Mouse (Mus musculus) stomach, postnatal 0 days (tissue): ENCODE measurements around the gene Mobp.

ENCODE experiments used
- CTCF ChIP-seq: IDR thresholded peaks from 2 replicates; pipeline ENCODE4 v1.5.1; 2016; ENCODE audit warnings: antibody characterized with exemption, low read depth, mild to moderate bottlenecking, moderate library complexity
- EP300 ChIP-seq: optimal IDR thresholded peaks from 2 replicates; pipeline ENCODE3; 2016; ENCODE audit warnings: antibody characterized with exemption

DNA sequence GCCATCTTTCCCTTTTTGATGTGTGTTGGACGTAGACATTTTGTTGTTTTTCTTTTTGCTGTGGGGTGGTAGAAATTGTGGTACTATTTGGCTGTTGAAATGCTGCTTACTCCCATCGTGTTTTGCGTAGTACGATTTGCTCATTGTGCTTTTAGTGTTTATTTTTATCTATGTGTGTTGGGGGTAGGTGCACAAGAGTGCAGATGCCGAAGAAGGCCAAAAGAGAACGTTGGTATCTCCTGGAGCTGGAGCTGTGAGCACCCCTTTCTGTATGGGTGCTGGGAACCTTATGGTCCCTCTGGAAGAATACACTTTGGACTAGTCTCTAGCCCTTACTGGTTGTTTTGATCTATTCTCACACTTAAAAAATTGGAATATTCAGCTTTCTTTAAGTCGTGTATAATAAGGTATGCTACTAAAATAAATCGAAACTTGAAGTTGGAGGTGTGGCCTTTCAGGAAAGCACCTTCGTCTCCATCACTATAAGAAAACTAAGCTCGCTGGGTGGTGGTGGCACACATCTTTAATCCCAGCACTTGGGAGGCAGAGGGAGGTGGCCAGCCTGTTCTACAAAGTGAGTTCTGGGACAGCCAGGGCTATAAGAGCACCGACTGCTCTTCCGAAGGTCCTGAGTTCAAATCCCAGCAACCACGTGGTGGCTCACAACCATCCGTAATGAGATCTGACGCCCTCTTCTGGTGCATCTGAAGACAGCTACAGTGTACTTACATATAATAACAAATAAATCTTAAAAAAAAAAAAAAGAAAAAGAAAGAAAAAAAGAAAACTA lies 38.2 kb upstream of the Mobp start:
- no peak for TF ChIP-seq CTCF
- no peak for TF ChIP-seq EP300
